Mouse (Mus musculus): ENCODE measurements around the gene DXBay18. TPM values are rescaled to one million over a fixed set of nuclear protein-coding genes. Genes with fewer than 3 reads are reported as not detected.
"Not testable (repeated sequence)": the region's sequence is repeated elsewhere in the genome, so short reads cannot be mapped to it uniquely, and the experiment has no call there.

Gene DXBay18
- polyA plus RNA-seq (2012; rRNA removed), result 0.16 TPM in 1 of 2 replicates, not detected in the other

- not testable (repeated sequence) for H3K4me3 ChIP-seq (ENCODE audit: insufficient read depth, low read depth, low read length); DNase-seq; H3K36me3 ChIP-seq (ENCODE audit: control insufficient read depth, insufficient read depth, low read length); H3K27me3 ChIP-seq (replicated peaks; ENCODE audit: control insufficient read depth, insufficient read depth, low read length); H3K4me1 ChIP-seq (ENCODE audit: control insufficient read depth, insufficient read depth, low read length); H3K27ac ChIP-seq (ENCODE audit: insufficient read depth, low read depth, low read length)
- WGBS, result no CpG with 5 or more reads among the region's 7 CpGs
These were observed at the start of gene DXBay18 for GRCm38 (mm10) chrX:73149350-73149749. TSS of gene DXBay18 (minus strand) at chrX:73149450.

- H3K27ac ChIP-seq (ENCODE audit: insufficient read depth, low read depth, low read length); H3K27me3 ChIP-seq (replicated peaks; ENCODE audit: control insufficient read depth, insufficient read depth, low read length); H3K4me3 ChIP-seq (ENCODE audit: insufficient read depth, low read depth, low read length); H3K36me3 ChIP-seq (ENCODE audit: control insufficient read depth, insufficient read depth, low read length); H3K4me1 ChIP-seq (ENCODE audit: control insufficient read depth, insufficient read depth, low read length): not testable (repeated sequence)
- 89% methylated on average over 12 of the region's 12 CpGs for WGBS
- DNase-seq, result peak; percentile 67
These were observed 42.7 kb upstream of the DXBay18 start, which contains the start of gene Xlr3b for GRCm38 (mm10) chrX:73191934-73192333. TSS of gene Xlr3b (plus strand) at chrX:73192207.

- H3K27ac ChIP-seq (ENCODE audit: insufficient read depth, low read depth, low read length); H3K27me3 ChIP-seq (replicated peaks; ENCODE audit: control insufficient read depth, insufficient read depth, low read length); H3K4me3 ChIP-seq (ENCODE audit: insufficient read depth, low read depth, low read length); H3K36me3 ChIP-seq (ENCODE audit: control insufficient read depth, insufficient read depth, low read length); DNase-seq; H3K4me1 ChIP-seq (ENCODE audit: control insufficient read depth, insufficient read depth, low read length): not testable (repeated sequence)
- whole genome bisulfite sequencing, result 60% methylated on average over 1 of the region's 15 CpGs
These were observed 27.6 kb upstream of the DXBay18 start, which contains the start of gene Spin2d for GRCm38 (mm10) chrX:73176889-73177288. TSS of gene Spin2d (minus strand) at chrX:73176989.

GRCm38 (mm10) chrX:73148496-73148895, 754 bp downstream of the DXBay18 start, which contains the start of gene Xlr5b:
TSS of gene Xlr5b (plus strand) at chrX:73148796.
- not testable (repeated sequence) for H3K36me3 ChIP-seq (ENCODE audit: control insufficient read depth, insufficient read depth, low read length)

GRCm38 (mm10) chrX:73143218-73143618, 6.0 kb downstream of the DXBay18 start:
- not testable (repeated sequence) for H3K27me3 ChIP-seq (replicated peaks; ENCODE audit: control insufficient read depth, insufficient read depth, low read length); H3K27ac ChIP-seq (ENCODE audit: insufficient read depth, low read depth, low read length); H3K4me1 ChIP-seq (ENCODE audit: control insufficient read depth, insufficient read depth, low read length); H3K4me3 ChIP-seq (ENCODE audit: insufficient read depth, low read depth, low read length); H3K36me3 ChIP-seq (ENCODE audit: control insufficient read depth, insufficient read depth, low read length); DNase-seq
- WGBS, result no CpG with 5 or more reads among the region's 7 CpGs

More at GRCm38 (mm10) chrX:73148496-73148895, 754 bp downstream of the DXBay18 start, which contains the start of gene Xlr5b:
- DNase-seq; H3K27ac ChIP-seq (ENCODE audit: insufficient read depth, low read depth, low read length); H3K4me3 ChIP-seq (ENCODE audit: insufficient read depth, low read depth, low read length); H3K27me3 ChIP-seq (replicated peaks; ENCODE audit: control insufficient read depth, insufficient read depth, low read length); H3K4me1 ChIP-seq (ENCODE audit: control insufficient read depth, insufficient read depth, low read length): not testable (repeated sequence)
- no CpG with 5 or more reads among the region's 20 CpGs for WGBS

- WGBS, result no CpG with 5 or more reads among the region's 12 CpGs
- not testable (repeated sequence) for H3K4me1 ChIP-seq (ENCODE audit: control insufficient read depth, insufficient read depth, low read length); H3K36me3 ChIP-seq (ENCODE audit: control insufficient read depth, insufficient read depth, low read length); H3K27me3 ChIP-seq (replicated peaks; ENCODE audit: control insufficient read depth, insufficient read depth, low read length); H3K27ac ChIP-seq (ENCODE audit: insufficient read depth, low read depth, low read length); H3K4me3 ChIP-seq (ENCODE audit: insufficient read depth, low read depth, low read length); DNase-seq
These were observed 26.1 kb downstream of the DXBay18 start for GRCm38 (mm10) chrX:73122859-73123829.

GRCm38 (mm10) chrX:73116747-73117146, 32.5 kb downstream of the DXBay18 start, which contains the start of gene Gm14685:
TSS of gene Gm14685 (plus strand) at chrX:73117047.
- not testable (repeated sequence) for H3K27ac ChIP-seq (ENCODE audit: insufficient read depth, low read depth, low read length); H3K27me3 ChIP-seq (replicated peaks; ENCODE audit: control insufficient read depth, insufficient read depth, low read length); H3K4me3 ChIP-seq (ENCODE audit: insufficient read depth, low read depth, low read length); H3K4me1 ChIP-seq (ENCODE audit: control insufficient read depth, insufficient read depth, low read length); H3K36me3 ChIP-seq (ENCODE audit: control insufficient read depth, insufficient read depth, low read length); DNase-seq
- WGBS, result no CpG with 5 or more reads among the region's 7 CpGs

- H3K27ac ChIP-seq (ENCODE audit: insufficient read depth, low read depth, low read length); H3K4me1 ChIP-seq (ENCODE audit: control insufficient read depth, insufficient read depth, low read length); H3K27me3 ChIP-seq (replicated peaks; ENCODE audit: control insufficient read depth, insufficient read depth, low read length); H3K4me3 ChIP-seq (ENCODE audit: insufficient read depth, low read depth, low read length); H3K36me3 ChIP-seq (ENCODE audit: control insufficient read depth, insufficient read depth, low read length): not testable (repeated sequence)
- DNase-seq, result peak; percentile 2
- WGBS, result 78% methylated on average over 13 of the region's 13 CpGs
These were observed 52.2 kb downstream of the DXBay18 start, which contains the start of gene Xlr3a for GRCm38 (mm10) chrX:73096941-73097508. TSS of gene Xlr3a (minus strand) at chrX:73097095.

Other genes with a start within 250 kb of the DXBay18 start
- gene Cetn2, start 231.0 kb downstream of the DXBay18 start, polyA plus RNA-seq (2012; rRNA removed), result 12.4 and 22.7 TPM in 2 replicates
- gene Nsdhl, start 230.9 kb downstream of the DXBay18 start, polyA plus RNA-seq (2012; rRNA removed), result 43.7 and 45.7 TPM in 2 replicates
- 5.9 and 6.7 TPM in 2 replicates for gene Zfp185, start 162.1 kb downstream of the DXBay18 start, polyA plus RNA-seq (2012; rRNA removed)
- gene Pnma5, start 112.3 kb downstream of the DXBay18 start, polyA plus RNA-seq (2012; rRNA removed), result not detected in 2 replicates
- gene Pnma3, start 84.7 kb downstream of the DXBay18 start, polyA plus RNA-seq (2012; rRNA removed), result not detected in 2 replicates
- gene Xlr4a, start 67.0 kb downstream of the DXBay18 start, polyA plus RNA-seq (2012; rRNA removed), result 0.17 TPM in 1 of 2 replicates, not detected in the other
- gene Xlr3a, start 52.4 kb downstream of the DXBay18 start, polyA plus RNA-seq (2012; rRNA removed), result 0.08 and 0.22 TPM in 2 replicates
- gene Gm14685, start 32.4 kb downstream of the DXBay18 start, polyA plus RNA-seq (2012; rRNA removed), result 0.07 TPM in 1 of 2 replicates, not detected in the other
- not detected in 2 replicates for gene Xlr5b, start 654 bp downstream of the DXBay18 start, polyA plus RNA-seq (2012; rRNA removed)
- gene Spin2d, start 27.5 kb upstream of the DXBay18 start, polyA plus RNA-seq (2012; rRNA removed), result not detected in 2 replicates
- 0.56 and 1.5 TPM in 2 replicates for gene Xlr3b, start 42.8 kb upstream of the DXBay18 start, polyA plus RNA-seq (2012; rRNA removed)
- 0.38 TPM in 1 of 2 replicates, not detected in the other for gene Xlr4b, start 64.9 kb upstream of the DXBay18 start, polyA plus RNA-seq (2012; rRNA removed)
- 7.6 and 9.9 TPM in 2 replicates for gene F8a, start 78.8 kb upstream of the DXBay18 start, polyA plus RNA-seq (2012; rRNA removed)
- gene Xlr4c, start 93.7 kb upstream of the DXBay18 start, polyA plus RNA-seq (2012; rRNA removed), result not detected in 2 replicates
- not detected in 2 replicates for gene Xlr3c, start 115.9 kb upstream of the DXBay18 start, polyA plus RNA-seq (2012; rRNA removed)
- gene Xlr5a, start 143.5 kb upstream of the DXBay18 start, polyA plus RNA-seq (2012; rRNA removed), result not detected in 2 replicates
- 0.11 TPM in 1 of 2 replicates, not detected in the other for gene Xlr5c, start 143.5 kb upstream of the DXBay18 start, polyA plus RNA-seq (2012; rRNA removed)
- gene Gm45015, start 187.4 kb upstream of the DXBay18 start, polyA plus RNA-seq (2012; rRNA removed), result not detected in 2 replicates
- 6.3 and 6.8 TPM in 2 replicates for gene Zfp275, start 193.2 kb upstream of the DXBay18 start, polyA plus RNA-seq (2012; rRNA removed)
- 0.04 TPM in 1 of 2 replicates, not detected in the other for gene Gm18336, start 249.3 kb upstream of the DXBay18 start, polyA plus RNA-seq (2012; rRNA removed)

Data from kidney, adult 2 months (tissue).